Mouse (Mus musculus) T-helper 1 cell (primary cell): ENCODE measurements around the gene Rims3.

Experiments used
- in situ Hi-C: fragments of 300-600 bp; cut with MboI, MseI; formaldehyde crosslinking; loops from one replicate; pipeline ENCODE4 v1.15.1; 2025; ENCODE audit warnings: high pct_unique_total_duplicates

Rims3 gene

DNA sequence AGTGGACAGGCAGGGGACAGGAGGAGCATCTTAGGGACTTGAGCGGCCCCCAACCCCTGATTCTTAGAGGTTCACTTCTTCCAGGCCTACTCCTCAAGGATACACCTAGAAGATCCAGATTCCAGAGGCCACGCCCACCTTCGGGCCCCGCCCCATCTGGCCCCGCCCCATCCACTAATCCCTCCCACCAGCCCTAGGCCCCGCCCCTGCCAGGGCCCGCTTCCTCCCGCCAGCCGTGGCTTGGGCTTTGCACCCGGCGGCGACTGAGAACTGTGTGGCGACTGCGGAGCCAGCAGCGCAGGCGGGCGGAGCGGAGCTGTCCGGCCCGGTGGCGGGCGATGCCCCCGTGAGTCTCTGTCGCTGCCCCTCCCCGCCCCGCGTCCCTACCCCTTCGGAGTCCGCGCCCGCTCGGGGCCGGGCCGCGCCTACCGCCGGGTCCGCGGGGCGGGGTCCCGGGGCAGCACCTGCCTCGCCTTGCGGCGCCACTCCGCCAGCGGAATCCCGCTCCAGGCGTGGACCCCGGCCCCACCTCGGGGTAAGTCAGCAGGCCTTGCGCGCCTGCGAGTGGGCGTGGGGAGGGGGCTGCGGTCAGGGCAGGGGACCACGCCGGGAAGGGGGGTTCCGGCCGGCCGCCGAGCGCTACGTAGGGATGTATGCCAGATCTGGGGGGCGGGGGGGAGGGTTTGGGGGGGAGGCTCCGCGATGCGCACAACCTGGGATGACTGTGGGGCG is at the start of gene Rims3:
Gene Rims3, plus strand, starts transcription at position 229 of the 732 bp plus-strand sequence.
- in situ Hi-C loops = no loop called here

DNA sequence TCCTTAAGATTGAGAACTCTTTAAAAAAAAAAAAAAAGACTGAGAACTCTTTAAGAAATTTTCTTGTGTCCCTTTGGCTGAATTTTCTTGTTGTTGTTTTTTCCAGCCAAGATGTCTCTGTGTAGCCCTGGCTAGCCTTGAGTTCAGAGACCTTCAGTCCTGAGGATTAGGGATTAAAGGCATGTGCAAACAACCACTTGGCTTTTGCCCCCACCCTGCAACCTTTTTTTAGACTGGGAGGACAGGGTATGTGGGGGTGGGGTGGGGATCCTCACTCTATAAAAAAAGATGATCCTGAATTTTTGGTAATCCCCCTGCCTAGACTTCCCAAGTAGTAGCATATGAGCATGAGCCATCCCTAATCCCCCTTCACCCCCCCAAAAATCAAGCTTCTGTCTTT is 48.8 kb upstream of the Rims3 start:
- in situ Hi-C loops = no loop called here

DNA sequence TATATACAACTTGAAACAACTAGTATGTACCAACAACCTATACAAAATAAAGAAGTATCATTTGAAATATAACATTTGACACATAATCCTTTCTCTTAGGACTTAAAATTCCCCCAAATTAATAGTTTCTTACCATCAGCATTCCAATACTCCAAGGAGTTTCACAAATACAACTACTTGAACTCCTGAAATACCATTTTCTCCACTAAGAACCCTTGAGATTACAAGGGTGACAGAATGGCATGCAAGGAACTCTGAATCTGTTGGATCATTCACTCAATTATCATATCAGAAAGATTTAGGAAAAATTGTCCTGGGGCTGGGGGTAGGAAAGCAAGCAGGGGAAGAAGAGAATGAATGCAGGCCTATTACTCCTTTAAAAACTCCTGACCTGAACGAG is 40.9 kb upstream of the Rims3 start:
- in situ Hi-C loops = no loop called here

GRCm38 (mm10) chr4:120814171-120814570 is 40.4 kb upstream of the Rims3 start:
- in situ Hi-C loops = no loop called here

GRCm38 (mm10) chr4:120815163-120815562 is 39.5 kb upstream of the Rims3 start:
- in situ Hi-C loops = no loop called here

GRCm38 (mm10) chr4:120815622-120816334 is 38.8 kb upstream of the Rims3 start:
- in situ Hi-C loops = no loop called here

DNA sequence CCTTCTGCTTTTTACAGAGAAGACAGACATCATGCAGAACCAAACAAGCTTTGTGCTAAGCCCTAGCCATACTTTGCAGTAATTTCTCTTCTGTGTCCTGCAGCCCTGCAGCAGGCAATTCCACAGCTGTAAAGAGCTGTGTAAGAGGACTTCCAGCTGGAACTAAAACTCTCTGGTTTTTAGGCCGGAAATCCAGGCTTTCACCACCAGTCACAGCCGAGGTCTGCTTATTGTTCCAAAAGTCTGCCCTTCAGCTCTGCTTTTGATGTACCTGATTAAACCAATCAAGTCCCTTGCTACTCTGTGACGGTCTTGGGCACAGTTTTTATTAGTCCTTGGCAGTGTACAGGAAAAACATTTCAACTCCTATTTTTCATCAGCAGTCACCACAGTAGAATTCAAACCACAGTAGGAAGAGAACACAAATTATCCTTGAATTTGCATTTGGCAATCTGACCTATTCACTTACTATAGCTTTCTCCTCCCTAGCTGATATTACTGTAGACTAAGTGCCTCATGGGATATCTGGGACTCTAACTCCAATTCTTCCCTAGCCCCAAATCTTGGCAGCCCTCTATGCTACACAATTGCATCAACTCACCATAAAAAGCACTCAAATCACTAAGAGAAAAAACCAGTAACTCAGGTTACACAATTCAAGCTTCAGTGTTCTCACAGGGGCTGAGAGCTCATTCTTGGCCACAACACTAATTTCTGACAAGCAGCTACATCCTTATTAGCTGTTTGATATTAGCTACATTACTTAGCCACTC is 37.4 kb upstream of the Rims3 start:
- in situ Hi-C loops = no loop called here

DNA sequence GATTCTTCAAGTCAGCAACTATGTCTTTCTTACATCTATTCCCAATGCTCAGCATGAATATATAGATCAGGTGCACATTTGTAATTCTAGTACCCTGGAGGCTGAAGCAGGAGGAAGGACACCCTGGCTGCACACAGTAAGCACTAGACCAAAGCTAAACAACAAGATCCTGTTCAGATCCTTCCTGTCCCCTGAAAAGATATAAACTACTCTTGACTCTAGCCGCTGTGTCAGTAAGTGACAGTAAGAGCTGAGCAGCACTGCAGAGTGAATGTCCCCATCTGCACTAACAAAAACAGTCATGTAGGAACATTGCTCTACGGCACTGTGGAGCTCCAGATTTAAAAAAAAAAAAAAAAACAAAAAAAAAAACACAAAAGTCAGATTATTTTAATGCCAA is 36.7 kb upstream of the Rims3 start:
- in situ Hi-C loops = no loop called here

GRCm38 (mm10) chr4:120819296-120819695 is 35.3 kb upstream of the Rims3 start:
- in situ Hi-C loops = no loop called here

DNA sequence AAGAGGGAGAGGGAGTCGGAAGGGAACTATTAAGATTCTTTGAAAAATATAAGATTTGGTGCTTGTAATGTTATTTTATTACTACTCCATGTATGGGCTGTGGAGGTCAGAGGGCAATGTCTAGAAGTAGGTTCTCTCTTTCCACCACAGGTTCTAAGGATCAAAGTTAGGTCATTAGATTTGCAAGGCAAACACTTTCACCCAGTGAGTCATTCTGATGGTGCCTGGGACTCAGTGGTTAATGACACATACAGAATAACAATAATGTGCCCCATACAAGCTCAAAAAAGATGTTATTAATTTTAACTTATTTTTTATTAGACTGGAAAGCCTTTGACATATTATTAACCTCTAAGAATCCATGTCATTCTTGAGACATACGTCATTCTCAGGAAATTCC is 34.7 kb upstream of the Rims3 start:
- in situ Hi-C loops = no loop called here

DNA sequence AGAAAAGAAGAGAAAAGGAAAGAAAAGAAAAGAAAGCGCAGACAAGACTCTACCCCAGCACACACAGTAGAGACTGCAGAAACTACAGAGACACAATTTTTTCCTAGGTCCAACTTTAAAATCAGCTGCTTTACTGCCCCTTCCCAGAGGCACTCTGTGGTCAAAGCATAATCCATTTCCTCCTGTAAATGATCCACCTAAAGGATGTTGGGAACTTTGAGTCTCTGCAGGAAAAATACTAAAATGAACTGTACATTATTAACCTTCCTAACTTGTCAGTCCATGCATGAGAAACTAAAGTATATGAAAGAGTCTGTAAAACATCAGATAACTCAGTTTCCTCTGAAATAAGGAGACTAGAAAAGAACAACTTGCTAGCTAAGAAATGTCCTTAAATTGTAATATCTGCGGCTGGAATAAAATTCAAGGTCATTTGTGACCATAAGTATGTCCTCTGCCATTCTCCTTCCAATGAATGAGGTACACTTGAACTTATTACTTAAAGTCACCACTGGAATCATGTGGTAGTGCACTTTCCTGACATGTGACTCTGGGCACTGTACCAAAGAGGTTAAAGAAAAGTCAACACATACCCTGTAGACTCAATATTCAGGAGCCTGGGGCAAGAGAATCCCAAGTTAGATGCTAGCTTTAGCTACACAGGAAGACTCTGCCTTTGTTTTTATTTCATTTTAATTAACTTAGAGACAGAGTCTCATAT is 32.3 kb upstream of the Rims3 start:
- in situ Hi-C loops = no loop called here

DNA sequence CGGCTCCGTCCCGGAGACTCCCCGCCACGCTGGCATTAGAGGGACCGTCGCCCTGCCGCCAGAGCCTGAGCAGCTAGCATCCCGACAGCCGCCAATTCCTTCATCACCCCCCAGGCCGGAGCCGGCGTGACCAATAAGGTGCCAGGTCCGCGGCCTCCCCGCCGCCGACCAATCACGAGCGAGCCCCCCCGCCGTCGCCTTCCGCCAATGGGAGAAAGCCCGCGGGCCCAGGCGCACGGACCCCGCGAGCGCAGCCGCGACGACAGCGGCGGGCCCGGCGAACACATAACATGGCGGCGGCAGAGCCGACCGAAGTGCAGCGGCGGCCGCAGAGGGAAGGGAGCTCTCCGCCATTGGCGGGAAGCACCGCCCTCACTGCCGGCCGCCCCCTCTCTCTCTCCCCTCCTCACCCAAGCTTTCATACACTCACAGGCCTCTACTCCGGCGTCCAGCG is 29.5 kb upstream of the Rims3 start:
- in situ Hi-C loops = no loop called here

DNA sequence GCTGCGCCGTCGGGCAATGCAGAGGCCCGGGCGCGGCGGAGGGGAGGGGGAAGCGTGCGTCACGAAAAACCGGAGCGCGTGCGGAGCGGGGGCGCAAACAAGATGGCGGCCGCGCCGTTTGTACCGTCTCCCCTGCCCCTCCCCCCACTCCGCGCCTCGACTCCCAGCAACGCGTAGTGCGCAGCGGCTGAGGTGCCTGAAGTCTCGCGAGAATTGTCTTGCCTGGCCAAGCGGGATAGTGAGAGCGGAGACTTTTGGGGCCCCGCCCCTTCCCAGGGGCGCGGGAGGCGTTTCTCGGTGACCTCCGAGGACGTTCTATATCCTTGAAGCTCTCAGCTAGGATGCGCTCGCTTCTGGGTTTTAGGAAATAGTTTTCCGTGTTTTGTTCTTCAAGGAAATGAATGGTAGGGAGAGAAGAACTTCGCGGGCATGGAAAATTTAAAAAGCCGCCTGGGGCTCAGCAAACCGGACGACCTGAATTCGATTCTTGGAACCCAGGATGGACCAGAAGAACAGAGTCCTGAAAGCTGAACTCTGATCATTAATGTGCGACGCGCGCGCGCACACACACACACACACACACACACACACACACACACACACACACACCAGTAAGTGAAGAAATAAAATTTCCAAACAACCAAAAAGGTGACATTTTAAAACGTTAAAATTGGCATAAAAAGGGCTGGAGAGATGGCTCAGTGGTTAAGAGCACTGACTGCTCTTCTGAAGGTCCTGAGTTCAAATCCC is 28.9 kb upstream of the Rims3 start:
- in situ Hi-C loops = no loop called here

GRCm38 (mm10) chr4:120826418-120826817 is 28.2 kb upstream of the Rims3 start:
- in situ Hi-C loops = no loop called here

DNA sequence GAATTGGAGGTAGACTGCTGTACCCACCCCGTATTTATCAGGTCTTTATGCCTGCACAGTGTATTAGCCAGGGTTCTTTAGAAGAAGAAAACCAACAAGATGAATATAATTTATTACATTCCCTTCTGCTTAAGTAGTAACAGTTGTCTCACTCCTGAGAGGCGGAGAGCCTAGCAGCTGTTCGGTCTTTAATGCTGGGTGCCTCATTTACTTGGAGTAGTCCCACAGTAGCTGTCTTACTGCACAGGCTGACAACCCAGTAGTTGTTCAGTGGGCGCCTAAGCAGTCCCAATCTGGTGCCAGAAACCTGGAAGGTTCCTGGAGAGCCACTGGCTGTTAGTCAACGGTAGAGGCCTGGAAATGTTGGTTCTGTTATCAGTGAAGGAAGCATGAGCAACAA is 23.8 kb upstream of the Rims3 start:
- in situ Hi-C loops = no loop called here

GRCm38 (mm10) chr4:120831472-120831871 is 23.1 kb upstream of the Rims3 start, which contains the start of gene Nfyc:
Gene Nfyc (minus strand): TSS chr4:120831572.
- in situ Hi-C loops = no loop called here

DNA sequence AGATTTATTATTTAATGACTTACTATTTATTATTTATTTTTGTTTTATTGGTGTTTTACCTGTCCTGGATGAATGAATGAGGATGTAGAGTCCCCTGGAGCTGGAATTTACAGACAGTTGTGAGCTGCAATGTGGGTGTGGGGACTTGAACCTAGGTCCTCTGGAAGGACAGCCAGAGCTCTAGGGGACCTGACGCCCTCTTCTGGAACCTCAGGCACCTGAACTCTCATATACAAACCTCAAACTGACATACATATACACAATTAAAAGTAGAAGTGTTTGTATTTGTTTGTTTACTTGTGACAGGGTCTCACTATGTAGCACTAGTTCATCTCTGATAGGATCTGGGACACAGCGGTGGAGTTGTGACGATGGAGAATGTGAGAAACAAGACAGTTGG is 13.3 kb upstream of the Rims3 start:
- in situ Hi-C loops = no loop called here

- in situ Hi-C loops = loop anchor here (5.0 kb wide), 1 partner anchor 38 kb away; no protein-coding TSS in a partner anchor
These were observed 10.1 kb upstream of the Rims3 start for GRCm38 (mm10) chr4:120844423-120845082.

GRCm38 (mm10) chr4:120845098-120845497 is 9.5 kb upstream of the Rims3 start:
- in situ Hi-C loops = loop anchor here (5.0 kb wide), 1 partner anchor 37 kb away; no protein-coding TSS in a partner anchor

DNA sequence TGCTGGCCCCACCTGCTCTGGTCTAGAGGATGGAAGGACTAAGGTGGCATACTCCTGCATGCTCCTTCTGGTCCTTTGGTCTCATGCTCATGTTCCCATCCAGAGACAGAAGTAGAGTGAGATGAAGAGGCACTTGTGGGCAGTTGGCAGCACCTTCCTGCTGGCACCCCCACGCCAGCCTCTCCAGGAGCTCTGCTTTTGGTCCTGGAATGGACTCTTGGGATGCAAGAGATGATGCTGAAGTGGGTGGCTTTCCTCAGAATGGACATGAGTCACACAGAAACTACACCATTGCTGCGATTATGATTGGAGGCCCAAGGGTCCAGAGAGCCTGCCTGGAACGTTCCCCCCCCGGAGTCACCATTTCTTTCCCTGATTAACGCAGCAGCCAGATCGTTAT is 5.7 kb upstream of the Rims3 start:
- in situ Hi-C loops = loop anchor here (5.0 kb wide), 1 partner anchor 33 kb away; no protein-coding TSS in a partner anchor
